In the genomic region with DNA sequence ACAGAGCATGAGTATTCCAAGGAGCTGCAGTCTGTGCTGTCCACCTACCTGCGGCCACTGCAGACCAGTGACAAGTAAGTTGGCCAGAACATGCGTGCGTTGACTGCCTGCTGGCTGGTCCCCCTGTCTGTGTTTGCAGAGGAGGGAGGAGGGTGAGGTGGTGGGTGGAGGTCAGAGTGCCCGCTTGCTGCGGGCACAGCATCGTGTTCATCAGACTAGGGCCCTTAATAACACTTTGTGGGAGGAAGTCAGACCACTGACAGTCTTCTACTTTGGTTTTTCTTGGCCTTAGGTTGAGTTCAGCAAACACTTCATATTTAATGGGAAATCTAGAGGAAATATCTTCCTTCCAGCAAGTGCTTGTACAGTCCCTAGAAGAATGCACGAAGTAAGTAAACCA, we compare ENCODE assay signal across 32 mouse cellular contexts. TPM values are rescaled to one million over a fixed set of nuclear protein-coding genes. Genes with fewer than 3 reads are reported as not detected.
A peak's percentile ranks its signal among the peaks of the same experiment; 100 is the strongest.
DNase-seq lines count a peak whose midpoint lies in the region; ATAC-seq and TF ChIP-seq lines count a peak whose summit lies in the region.
"Had no signal": no experiment of that assay in that cellular context is flagged by ENCODE, and none has a peak within 500 bp of the region (broad histone marks: within the 10 kb centered on the region; RNA-seq: fewer than 3 reads in every experiment).

No protein-coding gene starts in this region.

- no peak overlapping the region for H3K4me3 ChIP-seq in kidney, embryonic 15.5 days (replicated peaks)
- H3K4me3 ChIP-seq in kidney, adult 2 months (ENCODE audit: insufficient read depth, low read depth, low read length) = no peak overlapping the region
- no peak overlapping the region for H3K4me3 ChIP-seq in lung, embryonic 16.5 days (ENCODE audit: low read length)
- H3K4me3 ChIP-seq: forebrain, embryonic 12.5 days; heart, embryonic 12.5 days; limb, embryonic 12.5 days; midbrain, embryonic 10.5 days; midbrain, embryonic 15.5 days; neural tube, embryonic 15.5 days had no signal

- H3K4me2 ChIP-seq in kidney, embryonic 15.5 days = no peak overlapping the region
- H3K4me2 ChIP-seq in lung, embryonic 16.5 days (ENCODE audit: low read depth, low read length) = no peak overlapping the region
- H3K4me2 ChIP-seq: forebrain, embryonic 12.5 days; heart, embryonic 12.5 days; hindbrain, embryonic 14.5 days; limb, embryonic 12.5 days; liver, embryonic 11.5 days; midbrain, embryonic 15.5 days; neural tube, embryonic 15.5 days had no signal

- 90% methylated on average over 7 of the region's 7 CpGs for WGBS in kidney, embryonic 15.5 days
- 51% methylated on average over 7 of the region's 7 CpGs for WGBS in kidney, adult 2 months
- 58% methylated on average over 7 of the region's 7 CpGs for WGBS in lung, embryonic 16.5 days

- DNase-seq in kidney, adult 2 months = no peak
- peak; percentile 49 to 58 for DNase-seq in lung, adult 18-20 months
- peak; percentile 54 for DNase-seq in lung, postnatal 36 days
- DNase-seq in Muller cell, postnatal 12 days (ENCODE audit: inconsistent ontology term) = no peak
- no peak for DNase-seq in urinary bladder, postnatal 4 days (ENCODE audit: low spot score in 2 of 2)
- DNase-seq: adrenal gland, postnatal 25 days; cerebellum, adult 2 months; cerebellum, postnatal 14 days; gastrocnemius, postnatal 25 days; heart, adult 18-20 months; heart, postnatal 4 days; kidney, adult 11 months; kidney, postnatal 14 days; thymus, adult 2 months; thymus, postnatal 4 days had no signal

- H3K9ac ChIP-seq in kidney, embryonic 15.5 days = no peak overlapping the region
- H3K9ac ChIP-seq in lung, embryonic 16.5 days (ENCODE audit: low read length) = no peak overlapping the region
- H3K9ac ChIP-seq: forebrain, embryonic 12.5 days; heart, embryonic 12.5 days; hindbrain, embryonic 14.5 days; limb, embryonic 12.5 days; midbrain, embryonic 15.5 days; neural tube, embryonic 15.5 days had no signal

- H3K4me1 ChIP-seq in kidney, embryonic 15.5 days = peaks cover 13% of the 10 kb centered on the region; the same call in 1 of the 2 replicates
- H3K4me1 ChIP-seq in kidney, adult 2 months (ENCODE audit: control insufficient read depth, insufficient read depth, low read length) = peaks cover 7% of the 10 kb centered on the region
- peaks cover 2% of the 10 kb centered on the region; the same call in 1 of the 2 replicates for H3K4me1 ChIP-seq in lung, embryonic 16.5 days (replicated peaks; ENCODE audit: control insufficient read depth, insufficient read depth, low read length)
- H3K4me1 ChIP-seq: forebrain, embryonic 12.5 days; midbrain, embryonic 15.5 days had no signal

- H3K9me3 ChIP-seq in kidney, embryonic 15.5 days (replicated peaks) = no peaks in the 10 kb centered on the region
- H3K9me3 ChIP-seq in lung, embryonic 16.5 days (ENCODE audit: control insufficient read depth, low read length) = no peaks in the 10 kb centered on the region
- H3K9me3 ChIP-seq: forebrain, embryonic 12.5 days; heart, embryonic 12.5 days; limb, embryonic 12.5 days; midbrain, embryonic 10.5 days; midbrain, embryonic 15.5 days; neural tube, embryonic 15.5 days had no signal

- TF ChIP-seq POLR2A in kidney, adult 2 months (IDR thresholded peaks at IDR 0.05; ENCODE audit: low read depth, low read length) = no peak

- no peaks in the 10 kb centered on the region for H3K27me3 ChIP-seq in kidney, embryonic 15.5 days
- no peaks in the 10 kb centered on the region for H3K27me3 ChIP-seq in kidney, adult 2 months (replicated peaks; ENCODE audit: control insufficient read depth, insufficient read depth, low read length)
- H3K27me3 ChIP-seq in lung, embryonic 16.5 days (ENCODE audit: control insufficient read depth, insufficient read depth, low read depth, low read length) = no peaks in the 10 kb centered on the region
- H3K27me3 ChIP-seq: forebrain, embryonic 12.5 days; heart, embryonic 12.5 days; limb, embryonic 12.5 days; midbrain, embryonic 15.5 days; neural tube, embryonic 15.5 days had no signal

- TF ChIP-seq CTCF in kidney, adult 2 months (conservative IDR thresholded peaks at IDR 0.05; ENCODE audit: insufficient read depth, insufficient read length, low read depth, low read length) = no peak

- peaks cover 69% of the 10 kb centered on the region for H3K36me3 ChIP-seq in kidney, embryonic 15.5 days
- no peaks in the 10 kb centered on the region; the same call in 1 of the 2 replicates for H3K36me3 ChIP-seq in kidney, adult 2 months (ENCODE audit: control insufficient read depth, insufficient read depth, low read length)
- H3K36me3 ChIP-seq in lung, embryonic 16.5 days (ENCODE audit: control insufficient read depth, insufficient read depth, low read length) = peaks cover 25% of the 10 kb centered on the region

- H3K27ac ChIP-seq in kidney, embryonic 15.5 days = peak overlapping the region; percentile 49
- no peak overlapping the region for H3K27ac ChIP-seq in kidney, adult 2 months (ENCODE audit: insufficient read depth, low read depth, low read length)
- peak overlapping the region; percentile 53; the same call in 1 of the 2 replicates for H3K27ac ChIP-seq in lung, embryonic 16.5 days (ENCODE audit: low read length)
- H3K27ac ChIP-seq: forebrain, embryonic 12.5 days; hindbrain, embryonic 14.5 days; midbrain, embryonic 10.5 days; midbrain, embryonic 15.5 days; neural tube, embryonic 15.5 days had no signal

- ATAC-seq in kidney, embryonic 15.5 days (replicated peaks; ENCODE audit: low FRiP score) = 0 out of 2 replicates have a peak, but pooled peaks have one; percentile 18
- ATAC-seq in lung, embryonic 16.5 days (ENCODE audit: low read depth) = peak; percentile 65
- ATAC-seq: CD4-positive, CD25-positive, alpha-beta regulatory T cell, adult 4 months; inflammation-experienced regulatory T-cells, adult 6 months; midbrain, embryonic 15.5 days had no signal

RNA-seq across cellular contexts. Expression of a gene that starts 39.8 kb away (rescaled TPM):
- 0.42 TPM in 1 of 2 replicates, not detected in the other for polyA plus RNA-seq in kidney, embryonic 15.5 days (2015; fragmentation: Nextera tagmentation; extraction: Ambion mirVana)
- 0.15 TPM in 1 of 2 replicates, not detected in the other for polyA plus RNA-seq in kidney, adult 2 months (2012; rRNA removed)
- not detected in 2 replicates for polyA plus RNA-seq in lung, embryonic 16.5 days (2015; fragmentation: Nextera tagmentation; extraction: Ambion mirVana)
- polyA plus RNA-seq: CD4-positive, CD25-positive, alpha-beta regulatory T cell, adult 4 months; cerebellum, adult 2 months; cortical plate, adult 2 months; embryonic facial prominence, embryonic 14.5 days; forebrain, embryonic 12.5 days; frontal cortex, adult 2 months; inflammation-experienced regulatory T-cells, adult 6 months; limb, embryonic 12.5 days; liver, embryonic 11.5 days; liver, embryonic 16.5 days; spleen, adult 2 months; thymus, adult 2 months had no signal

Comparison
In these comparisons a context has a peak if more than half of its experiments do, and no peak if none do; other contexts are left out.
1. DNase-seq: peak in lung, adult 18-20 months (2 of 2) and lung, postnatal 36 days (single experiment); none in kidney, adult 2 months (single experiment), Muller cell, postnatal 12 days (single experiment) and urinary bladder, postnatal 4 days (0 of 2).